Mouse (Mus musculus) mouse trophoblast stem cell (cell line): Measurements from ENCODE around the gene Lamb2.

ENCODE experiments used
- in situ Hi-C, 2 experiments: fragments of 300-500 bp; cut with MseI, MboI; formaldehyde crosslinking; loops; 2 replicates in 1 of 2; 3 replicates in 1 of 2; pipeline ENCODE4 v1.15.1; 2025

The Lamb2 gene

GRCm38 (mm10) chr9:108491286-108491580 is 11.7 kb downstream of the Lamb2 start:
- in situ Hi-C loops: no loop called here

GRCm38 (mm10) chr9:108492043-108492750 is 12.7 kb downstream of the Lamb2 start:
- in situ Hi-C loops: no loop called here

- in situ Hi-C loops: no loop called here
These were observed 13.7 kb downstream of the Lamb2 start for GRCm38 (mm10) chr9:108493246-108493645.

GRCm38 (mm10) chr9:108494146-108494825 is 14.8 kb downstream of the Lamb2 start:
- in situ Hi-C loops: no loop called here

- in situ Hi-C loops: no loop called here
These were observed 15.4 kb downstream of the Lamb2 start for GRCm38 (mm10) chr9:108494905-108495304.

GRCm38 (mm10) chr9:108499231-108499630 is 19.7 kb downstream of the Lamb2 start:
- in situ Hi-C loops: no loop called here

GRCm38 (mm10) chr9:108499943-108500342 is 20.4 kb downstream of the Lamb2 start:
- in situ Hi-C loops: no loop called here

- in situ Hi-C loops: no loop called here
These were observed 27.4 kb downstream of the Lamb2 start for GRCm38 (mm10) chr9:108506901-108507300.

- in situ Hi-C loops: no loop called here
These were observed 28.3 kb downstream of the Lamb2 start, which contains the start of gene Qars for GRCm38 (mm10) chr9:108507619-108508434. Qars (plus strand) TSS chr9:108507706.

- in situ Hi-C loops: no loop called here
These were observed 29.2 kb downstream of the Lamb2 start for GRCm38 (mm10) chr9:108508776-108509175.

- in situ Hi-C loops: no loop called here
These were observed 37.1 kb downstream of the Lamb2 start, which contains the start of gene Qrich1 for GRCm38 (mm10) chr9:108516380-108517251. Qrich1 (plus strand) TSS chr9:108516806.

- in situ Hi-C loops: no loop called here
These were observed 37.9 kb downstream of the Lamb2 start for GRCm38 (mm10) chr9:108517253-108517930.

- in situ Hi-C loops: no loop called here
These were observed 38.4 kb downstream of the Lamb2 start for GRCm38 (mm10) chr9:108517931-108518332.

GRCm38 (mm10) chr9:108521604-108522003 is 42.1 kb downstream of the Lamb2 start:
- in situ Hi-C loops: no loop called here

GRCm38 (mm10) chr9:108523341-108523740 is 43.8 kb downstream of the Lamb2 start:
- in situ Hi-C loops: no loop called here

GRCm38 (mm10) chr9:108525400-108525799 is 45.9 kb downstream of the Lamb2 start:
- in situ Hi-C loops: no loop called here

GRCm38 (mm10) chr9:108530954-108531353 is 51.4 kb downstream of the Lamb2 start:
- in situ Hi-C loops: no loop called here

GRCm38 (mm10) chr9:108531496-108531895 is 52.0 kb downstream of the Lamb2 start:
- in situ Hi-C loops: no loop called here
